In the genomic region with DNA sequence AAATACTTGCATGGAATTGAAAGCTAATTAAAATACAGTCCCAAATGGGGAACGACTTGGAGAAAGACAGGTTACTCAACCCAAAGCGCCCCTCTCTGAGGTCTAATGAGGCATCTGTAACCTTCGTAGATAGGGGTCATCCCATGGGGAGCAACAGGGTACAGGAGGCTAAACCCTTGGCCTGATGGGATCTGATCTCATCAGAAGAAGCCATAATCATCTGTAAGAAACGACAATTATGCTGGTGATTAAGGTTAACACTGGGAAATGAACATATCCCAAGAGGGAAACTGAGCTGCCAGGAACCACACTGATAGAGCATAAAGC, we compare ENCODE assay signal across 15 mouse cellular contexts.
A peak's percentile ranks its signal among the peaks of the same experiment; 100 is the strongest.
DNase-seq lines count a peak whose midpoint lies in the region; ATAC-seq and TF ChIP-seq lines count a peak whose summit lies in the region.
"Had no signal": no experiment of that assay in that cellular context is flagged by ENCODE, and none has a peak within 500 bp of the region (broad histone marks: within the 10 kb centered on the region; RNA-seq: fewer than 3 reads in every experiment).

No protein-coding gene starts in this region.

- H3K4me3 ChIP-seq in layer of hippocampus, adult 2 months = no peak overlapping the region
- no peak overlapping the region for H3K4me3 ChIP-seq in forebrain, postnatal 0 days (ENCODE audit: low read depth, low read length)
- no peak overlapping the region for H3K4me3 ChIP-seq in hindbrain, postnatal 0 days (ENCODE audit: low read length)
- H3K4me3 ChIP-seq in neural tube, embryonic 13.5 days = no peak overlapping the region
- H3K4me3 ChIP-seq: erythroblast, embryonic 14.5 days; intestine, embryonic 15.5 days; limb, embryonic 13.5 days had no signal

- TF ChIP-seq CTCF in layer of hippocampus, adult 2 months (conservative IDR thresholded peaks at IDR 0.05) = no peak
- no peak for TF ChIP-seq CTCF in forebrain, postnatal 0 days (IDR thresholded peaks at IDR 0.05; ENCODE audit: low read depth)
- TF ChIP-seq CTCF in hindbrain, postnatal 0 days (IDR thresholded peaks at IDR 0.05; ENCODE audit: low read depth) = no peak

- peak; percentile 25; the same call in 1 of the 2 replicates for ATAC-seq in forebrain, postnatal 0 days
- ATAC-seq in hindbrain, postnatal 0 days = no peak; the same call in 1 of the 2 replicates
- ATAC-seq in neural tube, embryonic 13.5 days (ENCODE audit: low read depth) = peak; percentile 51; the same call in 1 of the 2 replicates
- ATAC-seq: intestine, embryonic 15.5 days had no signal

- no peak for DNase-seq in layer of hippocampus, adult 2 months (ENCODE audit: low spot score in 2 of 2)
- no peak for DNase-seq in layer of hippocampus, adult 18-20 months (ENCODE audit: low spot score in 2 of 2)
- DNase-seq in forebrain, postnatal 0 days = no peak
- DNase-seq in hindbrain, postnatal 0 days (ENCODE audit: low spot score) = no peak
- no peak for DNase-seq in cerebellum, adult 18-20 months
- DNase-seq in left cerebral cortex, adult 8-10 months (ENCODE audit: low spot score in 2 of 2) = no peak
- no peak for DNase-seq in lung, postnatal 14 days
- DNase-seq: gastrocnemius, postnatal 36 days; heart, postnatal 14 days; thymus, postnatal 36 days had no signal

- H3K9me3 ChIP-seq in forebrain, postnatal 0 days (ENCODE audit: low read length) = no peaks in the 10 kb centered on the region
- H3K9me3 ChIP-seq in hindbrain, postnatal 0 days (ENCODE audit: low read length) = no peaks in the 10 kb centered on the region
- no peaks in the 10 kb centered on the region for H3K9me3 ChIP-seq in neural tube, embryonic 13.5 days
- H3K9me3 ChIP-seq: intestine, embryonic 15.5 days; limb, embryonic 13.5 days had no signal

- WGBS in forebrain, postnatal 0 days = 31% methylated on average over 4 of the region's 4 CpGs
- 37% methylated on average over 4 of the region's 4 CpGs for WGBS in hindbrain, postnatal 0 days
- WGBS in neural tube, embryonic 13.5 days = 48% methylated on average over 4 of the region's 4 CpGs

- H3K9ac ChIP-seq in forebrain, postnatal 0 days = no peak overlapping the region
- H3K9ac ChIP-seq in hindbrain, postnatal 0 days (replicated peaks; ENCODE audit: low read length) = no peak overlapping the region
- no peak overlapping the region for H3K9ac ChIP-seq in neural tube, embryonic 13.5 days
- H3K9ac ChIP-seq: intestine, embryonic 15.5 days; limb, embryonic 13.5 days had no signal

- no peaks in the 10 kb centered on the region; the same call in 1 of the 2 replicates for H3K27me3 ChIP-seq in forebrain, postnatal 0 days (ENCODE audit: insufficient read depth, low read length)
- H3K27me3 ChIP-seq in hindbrain, postnatal 0 days (ENCODE audit: insufficient read depth, low read length) = no peaks in the 10 kb centered on the region
- H3K27me3 ChIP-seq in neural tube, embryonic 13.5 days = no peaks in the 10 kb centered on the region
- H3K27me3 ChIP-seq: intestine, embryonic 15.5 days; limb, embryonic 13.5 days had no signal

- H3K4me2 ChIP-seq in forebrain, postnatal 0 days (ENCODE audit: low read depth) = 0 out of 2 replicates have a peak overlapping the region, but pooled peaks have one; percentile 15
- no peak overlapping the region for H3K4me2 ChIP-seq in hindbrain, postnatal 0 days (ENCODE audit: low read depth, low read length)
- H3K4me2 ChIP-seq in neural tube, embryonic 13.5 days = 0 out of 2 replicates have a peak overlapping the region, but pooled peaks have one; percentile 18
- H3K4me2 ChIP-seq: heart, embryonic 11.5 days; intestine, embryonic 15.5 days; limb, embryonic 13.5 days had no signal

- peaks cover 9% of the 10 kb centered on the region; the same call in 1 of the 2 replicates for H3K4me1 ChIP-seq in forebrain, postnatal 0 days (ENCODE audit: insufficient read depth)
- no peaks in the 10 kb centered on the region for H3K4me1 ChIP-seq in hindbrain, postnatal 0 days (ENCODE audit: insufficient read depth, low read length)
- H3K4me1 ChIP-seq in neural tube, embryonic 13.5 days (replicated peaks) = peaks cover 10% of the 10 kb centered on the region
- H3K4me1 ChIP-seq: intestine, embryonic 15.5 days had no signal

- H3K27ac ChIP-seq in layer of hippocampus, adult 2 months = peak overlapping the region; percentile 76
- H3K27ac ChIP-seq in forebrain, postnatal 0 days (ENCODE audit: low read depth, low read length) = peak overlapping the region; percentile 54; the same call in 1 of the 2 replicates
- H3K27ac ChIP-seq in hindbrain, postnatal 0 days = peak overlapping the region; percentile 62
- H3K27ac ChIP-seq in neural tube, embryonic 13.5 days (replicated peaks) = peak overlapping the region; percentile 61
- H3K27ac ChIP-seq: intestine, embryonic 15.5 days; limb, embryonic 13.5 days had no signal

- no peaks in the 10 kb centered on the region for H3K36me3 ChIP-seq in forebrain, postnatal 0 days (ENCODE audit: insufficient read depth)
- H3K36me3 ChIP-seq in hindbrain, postnatal 0 days (ENCODE audit: insufficient read depth, low read length) = no peaks in the 10 kb centered on the region
- H3K36me3 ChIP-seq in neural tube, embryonic 13.5 days = no peaks in the 10 kb centered on the region
- H3K36me3 ChIP-seq: intestine, embryonic 15.5 days; limb, embryonic 13.5 days had no signal
